In genomic region chrX:79316790-79317189, GRCm38 (mm10) we compare ENCODE assay signal across 24 mouse cellular contexts.
"Had no signal": no experiment of that assay in that cellular context is flagged by ENCODE, and none has a peak within 500 bp of the region (broad histone marks: within the 10 kb centered on the region; RNA-seq: fewer than 3 reads in every experiment).

No protein-coding gene starts in this region.

- DNase-seq: gastrocnemius, adult 2 months; gastrocnemius, postnatal 10 days; gastrocnemius, postnatal 25 days; heart, adult 18-20 months; heart, postnatal 10 days; heart, postnatal 4 days; kidney, adult 18-20 months; kidney, adult 8-10 months; kidney, postnatal 10 days; kidney, postnatal 36 days; layer of hippocampus, adult 9-11 months; layer of hippocampus, postnatal 36 days; liver; liver, embryonic 13.5 days; liver, postnatal 0 days had no signal

- H3K4me3 ChIP-seq: gastrocnemius, adult 2 months; heart, embryonic 10.5 days; heart, embryonic 12.5 days; hindbrain, embryonic 10.5 days; hindbrain, embryonic 12.5 days; intestine, embryonic 15.5 days; limb, embryonic 10.5 days; limb, embryonic 12.5 days; liver, embryonic 13.5 days; liver, embryonic 15.5 days had no signal

- H3K4me1 ChIP-seq: heart, embryonic 10.5 days; heart, embryonic 12.5 days; hindbrain, embryonic 10.5 days; hindbrain, embryonic 12.5 days; intestine, embryonic 15.5 days; limb, embryonic 10.5 days; limb, embryonic 12.5 days; liver, embryonic 13.5 days; liver, embryonic 15.5 days had no signal

- H3K9me3 ChIP-seq: heart, embryonic 10.5 days; heart, embryonic 12.5 days; hindbrain, embryonic 10.5 days; hindbrain, embryonic 12.5 days; intestine, embryonic 15.5 days; limb, embryonic 10.5 days; limb, embryonic 12.5 days; liver, embryonic 13.5 days; liver, embryonic 15.5 days had no signal

- H3K36me3 ChIP-seq: heart, embryonic 10.5 days; heart, embryonic 12.5 days; hindbrain, embryonic 10.5 days; hindbrain, embryonic 12.5 days; intestine, embryonic 15.5 days; limb, embryonic 10.5 days; limb, embryonic 12.5 days; liver, embryonic 13.5 days; liver, embryonic 15.5 days had no signal

- H3K9ac ChIP-seq: heart, embryonic 12.5 days; hindbrain, embryonic 12.5 days; hindbrain, embryonic 14.5 days; intestine, embryonic 15.5 days; limb, embryonic 12.5 days; liver, embryonic 13.5 days; liver, embryonic 15.5 days; liver, postnatal 0 days had no signal

- H3K27ac ChIP-seq: gastrocnemius, adult 2 months; heart, embryonic 10.5 days; hindbrain, embryonic 10.5 days; hindbrain, embryonic 12.5 days; hindbrain, embryonic 14.5 days; intestine, embryonic 15.5 days; limb, embryonic 10.5 days; limb, embryonic 12.5 days; liver, embryonic 13.5 days; liver, embryonic 15.5 days had no signal
